In the genomic region with DNA sequence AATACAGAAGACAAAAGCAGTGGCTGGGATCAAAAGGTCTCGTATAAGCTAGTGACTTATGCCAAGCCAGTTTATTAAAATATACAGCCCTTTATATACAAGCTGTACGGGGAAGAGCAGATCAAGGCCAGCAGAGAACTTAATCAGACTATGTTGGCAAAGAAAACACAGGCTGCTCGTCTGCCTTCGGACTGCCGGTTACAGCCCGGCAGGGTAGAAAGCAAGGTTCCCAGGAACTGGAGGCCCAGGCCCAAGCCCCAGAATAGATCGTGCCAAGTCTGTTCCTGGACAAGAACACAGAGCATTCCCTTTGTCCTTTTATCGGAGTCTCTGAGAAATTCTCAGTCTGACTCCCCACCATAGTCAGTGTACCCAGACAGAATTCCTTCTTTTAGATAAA, we compare ENCODE assay signal across 24 mouse cellular contexts. TPM values are rescaled to one million over a fixed set of nuclear protein-coding genes. Genes with fewer than 3 reads are reported as not detected.
A peak's percentile ranks its signal among the peaks of the same experiment; 100 is the strongest.
DNase-seq lines count a peak whose midpoint lies in the region; ATAC-seq and TF ChIP-seq lines count a peak whose summit lies in the region.
"Had no signal": no experiment of that assay in that cellular context is flagged by ENCODE, and none has a peak within 500 bp of the region (broad histone marks: within the 10 kb centered on the region; RNA-seq: fewer than 3 reads in every experiment).

No protein-coding gene starts in this region.

- no peak for TF ChIP-seq POLR2A in brain, embryonic 14.5 days (IDR thresholded peaks at IDR 0.05; ENCODE audit: borderline replicate concordance, extremely low read depth, insufficient read depth, insufficient read length, poor library complexity, severe bottlenecking)

- no peak overlapping the region for H3K9ac ChIP-seq in hindbrain, postnatal 0 days (replicated peaks; ENCODE audit: low read length)
- no peak overlapping the region for H3K9ac ChIP-seq in hindbrain, embryonic 11.5 days (ENCODE audit: low read depth, low read length)
- H3K9ac ChIP-seq in lung, embryonic 16.5 days (ENCODE audit: low read length) = no peak overlapping the region
- H3K9ac ChIP-seq: embryonic facial prominence, embryonic 15.5 days; hindbrain, embryonic 13.5 days had no signal

- H3K4me3 ChIP-seq in hindbrain, postnatal 0 days (ENCODE audit: low read length) = no peak overlapping the region
- no peak overlapping the region for H3K4me3 ChIP-seq in hindbrain, embryonic 11.5 days (ENCODE audit: low read depth, low read length)
- no peak overlapping the region for H3K4me3 ChIP-seq in lung, embryonic 16.5 days (ENCODE audit: low read length)
- H3K4me3 ChIP-seq: embryonic facial prominence, embryonic 15.5 days; erythroblast, embryonic 14.5 days; forebrain, embryonic 10.5 days; gastrocnemius, adult 2 months; heart, embryonic 10.5 days; hindbrain, embryonic 13.5 days had no signal

- H3K4me1 ChIP-seq in hindbrain, postnatal 0 days (ENCODE audit: insufficient read depth, low read length) = no peaks in the 10 kb centered on the region
- H3K4me1 ChIP-seq in hindbrain, embryonic 11.5 days (replicated peaks; ENCODE audit: control insufficient read depth, insufficient read depth, low read length) = no peaks in the 10 kb centered on the region
- H3K4me1 ChIP-seq in lung, embryonic 16.5 days (replicated peaks; ENCODE audit: control insufficient read depth, insufficient read depth, low read length) = 0 out of 2 replicates have a peak, but pooled peaks cover 2% of the 10 kb centered on the region
- H3K4me1 ChIP-seq: embryonic facial prominence, embryonic 15.5 days; forebrain, embryonic 10.5 days; heart, embryonic 10.5 days; hindbrain, embryonic 13.5 days had no signal

- H3K9me3 ChIP-seq in hindbrain, postnatal 0 days (ENCODE audit: low read length) = no peaks in the 10 kb centered on the region
- no peaks in the 10 kb centered on the region for H3K9me3 ChIP-seq in hindbrain, embryonic 11.5 days (ENCODE audit: control insufficient read depth, low read length)
- H3K9me3 ChIP-seq in lung, embryonic 16.5 days (ENCODE audit: control insufficient read depth, low read length) = no peaks in the 10 kb centered on the region
- H3K9me3 ChIP-seq: embryonic facial prominence, embryonic 15.5 days; forebrain, embryonic 10.5 days; heart, embryonic 10.5 days; hindbrain, embryonic 13.5 days had no signal

- H3K4me2 ChIP-seq in hindbrain, postnatal 0 days (ENCODE audit: low read depth, low read length) = no peak overlapping the region
- H3K4me2 ChIP-seq in hindbrain, embryonic 11.5 days (replicated peaks; ENCODE audit: low read depth, low read length) = no peak overlapping the region
- H3K4me2 ChIP-seq in lung, embryonic 16.5 days (ENCODE audit: low read depth, low read length) = no peak overlapping the region
- H3K4me2 ChIP-seq: embryonic facial prominence, embryonic 15.5 days; hindbrain, embryonic 13.5 days had no signal

- H3K36me3 ChIP-seq in hindbrain, postnatal 0 days (ENCODE audit: insufficient read depth, low read length) = no peaks in the 10 kb centered on the region
- H3K36me3 ChIP-seq in hindbrain, embryonic 11.5 days (ENCODE audit: control insufficient read depth, insufficient read depth, low read length) = no peaks in the 10 kb centered on the region
- no peaks in the 10 kb centered on the region for H3K36me3 ChIP-seq in lung, embryonic 16.5 days (ENCODE audit: control insufficient read depth, insufficient read depth, low read length)
- H3K36me3 ChIP-seq: embryonic facial prominence, embryonic 15.5 days; forebrain, embryonic 10.5 days; heart, embryonic 10.5 days; hindbrain, embryonic 13.5 days had no signal

- H3K27ac ChIP-seq in hindbrain, postnatal 0 days = 0 out of 2 replicates have a peak overlapping the region, but pooled peaks have one; percentile 45
- H3K27ac ChIP-seq in hindbrain, embryonic 11.5 days (ENCODE audit: low read depth, low read length) = no peak overlapping the region
- peak overlapping the region; percentile 74 for H3K27ac ChIP-seq in lung, embryonic 16.5 days (ENCODE audit: low read length)
- H3K27ac ChIP-seq: embryonic facial prominence, embryonic 15.5 days; forebrain, embryonic 10.5 days; gastrocnemius, adult 2 months; heart, embryonic 10.5 days; hindbrain, embryonic 13.5 days had no signal

- DNase-seq in hindbrain, postnatal 0 days (ENCODE audit: low spot score) = peak; percentile 12
- no peak for DNase-seq in hindbrain, embryonic 11.5 days (ENCODE audit: low spot score)
- no peak for DNase-seq in lung, postnatal 36 days
- DNase-seq in brain, embryonic 14.5 days (ENCODE audit: low read depth) = peak; percentile 23
- peak; percentile 26 for DNase-seq in testis, postnatal 14 days (ENCODE audit: low spot score)
- DNase-seq: adrenal gland, adult 8-10 months; cerebellum, adult 18-20 months; embryo, embryonic 11 days; gastrocnemius, adult 2 months; gastrocnemius, postnatal 25 days; heart, postnatal 10 days; heart, postnatal 4 days had no signal

- 51% methylated on average over 8 of the region's 8 CpGs for WGBS in hindbrain, postnatal 0 days
- WGBS in hindbrain, embryonic 11.5 days = 82% methylated on average over 8 of the region's 8 CpGs
- WGBS in lung, embryonic 16.5 days = 46% methylated on average over 8 of the region's 8 CpGs

- no peak for TF ChIP-seq CTCF in hindbrain, postnatal 0 days (IDR thresholded peaks at IDR 0.05; ENCODE audit: low read depth)
- TF ChIP-seq CTCF in brain, embryonic 14.5 days (IDR thresholded peaks at IDR 0.05; ENCODE audit: borderline replicate concordance, extremely low read depth, insufficient read depth, insufficient read length) = no peak

- H3K27me3 ChIP-seq in hindbrain, postnatal 0 days (ENCODE audit: insufficient read depth, low read length) = no peaks in the 10 kb centered on the region
- no peaks in the 10 kb centered on the region for H3K27me3 ChIP-seq in hindbrain, embryonic 11.5 days (ENCODE audit: control insufficient read depth, insufficient read depth, low read length)
- no peaks in the 10 kb centered on the region for H3K27me3 ChIP-seq in lung, embryonic 16.5 days (ENCODE audit: control insufficient read depth, insufficient read depth, low read depth, low read length)
- H3K27me3 ChIP-seq: embryonic facial prominence, embryonic 15.5 days; hindbrain, embryonic 13.5 days had no signal

- no peak for ATAC-seq in hindbrain, postnatal 0 days
- no peak for ATAC-seq in hindbrain, embryonic 11.5 days (ENCODE audit: low FRiP score)
- ATAC-seq in lung, embryonic 16.5 days (ENCODE audit: low read depth) = peak; percentile 27; the same call in 1 of the 2 replicates
- ATAC-seq: forebrain, embryonic 14.5 days had no signal

RNA-seq across cellular contexts. Expression of gene Fgg, which starts 25.7 kb away (rescaled TPM):
- not detected in 2 replicates for total RNA-seq in hindbrain, postnatal 0 days (2014; rRNA removed)
- polyA plus RNA-seq in hindbrain, postnatal 0 days (2015; fragmentation: Nextera tagmentation; extraction: Ambion mirVana) = 0.08 and 0.13 TPM in 2 replicates
- polyA plus RNA-seq in hindbrain, embryonic 11.5 days (2014; fragmentation: Nextera tagmentation; extraction: Ambion mirVana) = not detected in 2 replicates
- polyA plus RNA-seq in lung, embryonic 16.5 days (2015; fragmentation: Nextera tagmentation; extraction: Ambion mirVana) = 1.5 and 16.1 TPM in 2 replicates
- 0.08 and 0.16 TPM in 2 replicates for polyA plus RNA-seq in brain, embryonic 14.5 days (2012; rRNA removed)
- total RNA-seq: common myeloid progenitor, adult 5-6 weeks; gastrocnemius, adult 2 months; gastrocnemius, postnatal 25 days; granulocyte monocyte progenitor cell, adult 5-6 weeks; heart, postnatal 10 days had no signal
- polyA plus RNA-seq: embryonic facial prominence, embryonic 15.5 days; erythroblast, embryonic 14.5 days; forebrain, embryonic 10.5 days; forebrain, embryonic 14.5 days; heart, embryonic 14.5 days; hindbrain, embryonic 13.5 days had no signal

RNA-seq across cellular contexts. Expression of gene Fga, which starts 44.0 kb away (rescaled TPM):
- total RNA-seq in hindbrain, postnatal 0 days (2014; rRNA removed) = not detected in 2 replicates
- not detected in 2 replicates for polyA plus RNA-seq in hindbrain, postnatal 0 days (2015; fragmentation: Nextera tagmentation; extraction: Ambion mirVana)
- polyA plus RNA-seq in hindbrain, embryonic 11.5 days (2014; fragmentation: Nextera tagmentation; extraction: Ambion mirVana) = 0.14 TPM in 1 of 2 replicates, not detected in the other
- 1.9 and 19.9 TPM in 2 replicates for polyA plus RNA-seq in lung, embryonic 16.5 days (2015; fragmentation: Nextera tagmentation; extraction: Ambion mirVana)
- polyA plus RNA-seq in brain, embryonic 14.5 days (2012; rRNA removed) = 0.09 and 0.10 TPM in 2 replicates
- total RNA-seq: common myeloid progenitor, adult 5-6 weeks; ES-E14; gastrocnemius, adult 2 months; gastrocnemius, postnatal 25 days; granulocyte monocyte progenitor cell, adult 5-6 weeks had no signal
- polyA plus RNA-seq: embryonic facial prominence, embryonic 11.5 days; forebrain, embryonic 10.5 days; forebrain, embryonic 14.5 days; heart, embryonic 14.5 days; hindbrain, embryonic 13.5 days had no signal

Comparison
In these comparisons a context has a peak if more than half of its experiments do, and no peak if none do; other contexts are left out.
1. DNase-seq: peak in hindbrain, postnatal 0 days (single experiment), brain, embryonic 14.5 days (single experiment) and testis, postnatal 14 days (single experiment); none in hindbrain, embryonic 11.5 days (single experiment) and lung, postnatal 36 days (single experiment).